Mouse (Mus musculus) cerebellum, adult 8-10 months (tissue): ENCODE results near the gene Zcwpw1.

Source experiments
- DNase-seq: peaks from one replicate; pipeline ENCODE4 v3.0.0; 2022

Zcwpw1 gene

DNA sequence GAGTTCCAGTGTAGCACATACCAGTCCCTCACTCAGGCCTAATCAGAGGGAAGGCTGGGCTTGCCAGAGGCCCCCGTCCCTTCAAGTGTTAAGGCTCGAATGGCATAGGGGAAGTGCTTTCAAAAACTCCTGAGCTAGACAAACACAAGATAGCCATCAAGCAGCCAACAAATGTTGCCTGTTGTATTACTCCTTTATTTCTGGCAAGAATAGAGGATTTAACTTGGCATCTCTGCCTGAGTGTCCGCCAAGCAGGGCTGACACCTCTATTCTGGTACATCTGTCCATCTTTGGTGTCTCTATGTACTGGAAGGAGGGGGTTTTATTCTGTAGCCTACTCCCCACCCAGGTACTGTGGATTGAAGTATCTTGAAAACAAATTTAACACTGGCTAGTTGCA lies 31.5 kb upstream of the Zcwpw1 start:
- no peak for DNase-seq

DNA sequence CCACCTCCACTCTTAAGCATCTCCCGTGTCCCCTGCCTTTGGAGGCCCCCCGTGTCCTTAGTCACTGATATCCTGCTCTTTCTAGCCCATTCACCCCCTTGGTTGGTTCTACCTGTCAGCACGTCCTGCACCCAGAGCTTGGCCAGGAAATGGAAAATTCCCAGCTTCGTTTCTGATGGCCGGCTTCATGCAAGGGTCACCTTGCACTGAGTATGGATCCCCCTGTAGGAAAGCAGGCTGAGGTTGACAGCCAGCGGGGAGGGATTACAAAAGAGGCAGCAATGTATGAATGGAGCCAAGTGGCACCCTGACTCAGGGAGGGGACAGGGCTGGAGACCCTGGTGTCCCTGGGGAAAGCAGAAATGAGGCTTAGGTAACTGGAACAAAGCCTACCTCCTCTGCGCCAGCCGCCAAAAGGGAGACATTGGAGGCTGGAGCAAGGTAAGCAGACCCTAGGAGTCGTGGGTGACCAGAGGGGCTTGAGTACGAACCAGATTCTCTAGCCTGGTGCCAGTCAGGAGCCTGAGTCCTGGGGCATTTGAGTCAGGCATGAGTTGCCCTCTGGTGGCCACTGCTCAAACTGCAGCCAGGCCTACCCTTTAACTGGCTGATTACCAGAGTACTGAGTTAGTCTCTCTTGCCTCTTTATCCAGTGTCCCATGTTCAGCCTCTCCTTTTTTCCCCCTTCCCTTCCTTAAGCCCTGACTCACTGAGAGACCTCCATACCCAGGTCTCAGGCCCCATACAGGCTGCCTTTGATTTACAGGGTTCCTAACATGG lies 30.5 kb upstream of the Zcwpw1 start:
- DNase-seq: peak; percentile 89

DNA sequence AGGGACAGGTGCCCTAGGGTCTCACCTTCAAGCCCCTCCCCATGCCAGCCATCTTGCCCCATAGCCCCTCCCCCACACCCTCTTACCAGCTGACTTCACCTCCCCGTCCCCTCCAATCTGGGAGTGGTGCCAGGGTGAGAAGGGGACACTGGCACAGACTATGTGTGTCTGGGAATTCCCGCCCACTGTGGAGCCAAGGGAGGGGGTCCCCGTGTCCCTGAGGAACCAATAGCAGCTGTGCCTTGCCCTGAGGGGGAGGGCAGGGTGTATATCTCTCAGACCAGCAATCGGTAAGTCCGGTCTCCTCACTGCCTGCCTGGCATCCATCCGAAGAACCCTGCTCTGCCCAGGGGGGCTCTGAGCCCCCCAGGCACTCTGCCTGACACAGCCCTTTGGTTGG lies 29.7 kb upstream of the Zcwpw1 start:
- DNase-seq: peak; percentile 55

GRCm38 (mm10) chr5:137758921-137759534 lies 28.6 kb upstream of the Zcwpw1 start:
- no peak for DNase-seq

DNA sequence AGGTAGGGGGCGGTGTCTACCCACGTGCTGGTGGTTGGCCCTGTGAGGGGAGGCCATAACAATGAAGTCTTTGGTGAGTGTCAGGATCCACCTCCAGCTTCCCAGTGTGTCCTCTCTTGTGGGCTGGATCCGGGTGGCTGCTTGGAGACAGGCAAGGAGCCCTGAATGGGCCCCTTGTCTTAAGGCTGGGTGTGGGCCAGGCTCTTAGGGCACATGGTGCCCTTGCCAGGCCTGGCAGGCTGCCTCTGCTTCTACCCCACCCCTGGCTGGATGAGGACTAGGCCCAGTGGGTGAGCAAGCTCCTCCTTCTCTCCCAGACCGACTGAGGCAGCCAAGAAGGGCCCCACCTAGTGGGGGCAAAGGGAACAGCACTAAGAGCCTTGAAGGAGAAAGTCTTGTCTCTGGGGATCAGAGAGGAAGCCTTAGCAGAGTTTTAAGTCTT lies 27.6 kb upstream of the Zcwpw1 start:
- DNase-seq: peak; percentile 86

GRCm38 (mm10) chr5:137764609-137765340 lies 22.8 kb upstream of the Zcwpw1 start:
- no peak for DNase-seq

DNA sequence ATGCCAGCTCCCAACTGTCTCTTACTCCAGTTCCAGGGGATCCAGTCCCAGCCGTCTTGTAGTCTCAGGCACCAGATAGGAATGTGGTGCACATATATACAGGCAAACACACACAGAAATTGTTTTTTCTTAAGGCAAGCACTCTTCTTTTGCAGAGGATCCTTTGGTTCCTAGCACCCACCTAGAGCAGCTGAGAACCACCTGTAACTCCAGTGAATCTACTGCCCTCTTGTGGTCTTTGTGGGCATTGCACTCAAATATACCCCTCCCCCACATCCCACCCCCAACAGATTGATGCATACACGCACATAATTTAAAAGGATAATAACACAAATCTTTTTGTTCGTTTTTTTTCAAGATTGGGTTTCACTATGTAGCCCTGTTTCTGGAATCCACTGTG lies 21.3 kb upstream of the Zcwpw1 start:
- DNase-seq: no peak

DNA sequence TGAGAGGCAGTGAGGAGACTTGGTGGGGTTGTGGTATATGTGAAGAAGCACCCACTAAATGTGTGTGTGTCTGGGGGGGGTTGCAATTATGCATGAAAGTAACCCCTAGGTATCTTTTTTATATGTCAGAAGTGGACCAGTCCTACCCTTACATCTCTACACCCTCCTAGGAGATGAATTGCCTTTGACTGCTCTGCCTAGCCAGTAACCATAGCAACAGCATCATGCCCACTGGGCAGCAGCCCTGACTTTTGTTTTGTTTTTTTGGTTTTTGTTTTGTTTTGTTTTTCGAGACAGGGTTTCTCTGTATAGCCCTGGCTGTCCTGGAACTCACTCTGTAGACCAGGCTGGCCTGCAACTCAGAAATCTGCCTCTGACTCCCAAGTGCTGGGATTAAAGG lies 19.1 kb upstream of the Zcwpw1 start:
- no peak for DNase-seq

- DNase-seq: no peak
Observed at GRCm38 (mm10) chr5:137770709-137771108, 16.9 kb upstream of the Zcwpw1 start.

- DNase-seq: no peak
Observed at GRCm38 (mm10) chr5:137772755-137773154, 14.8 kb upstream of the Zcwpw1 start.

DNA sequence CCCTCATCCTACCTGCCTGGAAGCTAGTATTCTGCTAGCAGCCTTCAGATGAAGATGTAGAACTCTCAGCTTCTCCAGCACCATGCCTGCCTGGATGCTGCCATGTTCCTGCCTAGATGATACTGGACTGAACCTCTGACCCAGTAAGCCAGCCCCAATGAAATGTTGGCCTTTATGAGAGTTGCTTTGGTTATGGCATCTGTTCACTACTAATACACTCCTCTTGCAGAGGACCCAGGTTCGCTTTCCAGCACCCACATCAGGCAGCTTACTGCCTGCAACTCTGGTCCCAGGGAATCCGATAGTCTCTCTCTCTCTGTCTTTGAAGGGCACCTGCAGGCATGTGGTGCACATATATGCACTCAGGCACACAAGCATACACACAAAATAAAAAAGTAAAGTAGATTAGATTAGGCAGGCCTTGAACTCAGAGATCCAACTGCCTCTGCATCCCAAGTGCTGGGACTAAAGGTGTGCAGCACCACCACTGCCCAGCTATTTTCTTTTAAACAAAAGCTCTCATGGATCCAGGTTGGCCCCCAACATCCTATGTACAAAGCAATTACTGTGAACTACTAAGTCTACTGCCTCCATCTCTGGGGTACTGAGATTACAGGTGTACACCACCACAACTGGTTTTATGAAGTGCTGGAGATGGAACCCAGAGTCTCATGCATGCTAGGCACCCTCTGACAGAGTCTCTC lies 11.9 kb upstream of the Zcwpw1 start:
- no peak for DNase-seq

GRCm38 (mm10) chr5:137776408-137776918 lies 11.1 kb upstream of the Zcwpw1 start:
- no peak for DNase-seq

- DNase-seq: no peak
Observed at GRCm38 (mm10) chr5:137777267-137777845, 10.2 kb upstream of the Zcwpw1 start.

- peak; percentile 97 for DNase-seq
Observed at GRCm38 (mm10) chr5:137778635-137779034, 9.0 kb upstream of the Zcwpw1 start, which contains the start of gene Ppp1r35. Gene Ppp1r35, plus strand, starts transcription at chr5:137778849.

- no peak for DNase-seq
Observed at GRCm38 (mm10) chr5:137779053-137779933, 8.3 kb upstream of the Zcwpw1 start.

- DNase-seq: no peak
Observed at GRCm38 (mm10) chr5:137781661-137782060, 5.9 kb upstream of the Zcwpw1 start.

DNA sequence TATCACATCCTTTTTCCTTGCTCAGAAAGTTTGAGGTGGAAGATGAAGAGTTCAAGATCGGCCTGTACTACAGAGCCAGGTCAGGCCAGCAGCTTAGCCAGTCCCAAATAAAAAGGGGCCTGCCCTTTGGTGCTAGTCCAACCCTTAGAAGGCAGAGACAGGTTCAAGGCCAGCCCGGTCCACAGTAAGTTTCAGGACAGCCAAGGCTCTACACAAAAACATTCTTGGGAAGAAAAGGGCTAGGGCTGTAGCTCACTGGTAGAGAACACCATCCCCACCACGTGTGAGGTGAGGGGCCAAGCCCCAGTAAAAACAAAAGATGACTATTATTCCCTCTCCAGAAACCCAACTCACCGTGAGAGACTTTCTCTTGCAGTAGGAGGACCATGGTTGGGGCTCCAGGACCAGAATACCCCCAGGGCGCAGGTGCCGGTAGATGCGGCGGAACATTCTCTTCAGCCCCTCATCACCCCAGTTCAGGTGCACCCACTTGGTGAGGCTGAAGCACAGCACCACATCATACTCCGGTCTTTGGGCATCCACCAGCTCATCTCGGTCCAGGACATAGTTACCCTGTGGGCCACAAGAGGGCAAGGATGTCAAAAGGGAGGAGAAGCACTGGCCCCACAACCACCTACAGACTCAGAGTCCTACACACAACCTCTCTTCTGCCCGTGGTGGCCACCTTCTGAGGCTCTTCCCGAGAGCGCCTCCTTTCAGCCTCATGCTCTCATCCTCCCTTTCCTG lies 4.6 kb upstream of the Zcwpw1 start:
- DNase-seq: no peak

- DNase-seq: no peak
Observed at GRCm38 (mm10) chr5:137783901-137784540, 3.6 kb upstream of the Zcwpw1 start.

DNA sequence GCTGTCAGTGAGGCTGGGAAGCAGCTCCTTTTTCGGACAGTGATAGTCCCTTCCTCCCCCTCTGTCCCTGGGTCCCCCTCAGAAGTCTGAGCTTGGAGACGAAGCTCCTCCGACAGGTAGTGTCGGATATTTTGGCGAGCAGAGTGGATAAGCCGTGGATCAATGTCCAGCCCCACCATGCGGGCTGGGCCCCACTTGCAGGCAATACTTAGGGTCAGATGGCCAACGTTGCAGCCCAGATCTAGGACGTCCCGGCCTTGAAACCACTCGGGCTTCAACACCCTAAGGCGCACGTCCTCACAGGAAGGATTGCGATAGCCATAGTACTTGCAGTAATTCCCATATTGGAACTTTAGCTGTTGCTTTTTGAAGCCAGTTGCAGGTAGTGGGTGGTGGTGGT lies 3.1 kb upstream of the Zcwpw1 start:
- DNase-seq: no peak
